Mouse (Mus musculus) embryo, embryonic 10.5 days (tissue): ENCODE results near the gene Vmn1r101.
"Not testable (repeated sequence)": the region's sequence is repeated elsewhere in the genome, so short reads cannot be mapped to it uniquely, and the experiment has no call there.

Experiments
- DNase-seq: peaks from one replicate; pipeline ENCODE4 v3.0.0-alpha.2; 2015; ENCODE audit warnings: low spot score

Vmn1r101 gene

DNA sequence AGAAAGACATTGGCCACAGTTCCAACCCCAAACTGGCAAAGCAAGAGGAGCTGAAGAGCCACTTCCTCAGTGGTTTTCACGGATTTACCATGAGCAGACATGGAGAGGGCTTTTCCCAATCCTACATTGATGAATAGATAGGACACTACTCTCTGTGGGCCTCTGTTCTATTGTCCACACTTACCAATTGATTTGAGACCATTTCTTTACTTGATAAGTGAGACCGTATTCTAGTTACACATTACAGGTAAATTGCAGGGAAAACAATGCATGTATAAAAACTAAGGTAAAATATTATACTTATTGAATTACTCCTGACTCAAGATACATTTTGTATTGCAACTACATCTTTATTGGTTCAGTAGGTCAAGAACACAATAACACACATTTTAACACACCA is at the start of gene Vmn1r101:
Gene Vmn1r101, minus strand, starts transcription at position 101 of the 400 bp plus-strand sequence.
- DNase-seq = not testable (repeated sequence)

DNA sequence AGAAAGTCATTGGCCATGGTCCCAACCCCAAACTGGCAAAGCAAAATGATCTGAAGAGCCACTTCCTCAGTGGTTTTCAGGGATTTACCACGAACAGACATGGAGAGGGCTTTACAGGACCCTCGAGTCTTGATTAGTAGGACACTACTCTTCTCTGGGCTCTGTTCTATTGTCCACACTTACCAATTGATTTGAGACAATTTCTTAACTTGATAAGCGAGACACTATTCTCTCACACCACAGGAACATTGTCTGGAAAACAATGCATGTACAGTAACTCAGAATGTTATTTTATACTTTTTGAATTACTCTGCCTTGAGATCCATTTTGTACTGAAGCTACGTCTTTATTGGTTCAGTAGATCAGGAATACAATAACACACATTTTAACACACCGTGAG is 32.4 kb upstream of the Vmn1r101 start, which contains the start of gene Gm10670:
Gene Gm10670, minus strand, starts transcription at position 101 of the 400 bp plus-strand sequence.
- DNase-seq = not testable (repeated sequence)

DNA sequence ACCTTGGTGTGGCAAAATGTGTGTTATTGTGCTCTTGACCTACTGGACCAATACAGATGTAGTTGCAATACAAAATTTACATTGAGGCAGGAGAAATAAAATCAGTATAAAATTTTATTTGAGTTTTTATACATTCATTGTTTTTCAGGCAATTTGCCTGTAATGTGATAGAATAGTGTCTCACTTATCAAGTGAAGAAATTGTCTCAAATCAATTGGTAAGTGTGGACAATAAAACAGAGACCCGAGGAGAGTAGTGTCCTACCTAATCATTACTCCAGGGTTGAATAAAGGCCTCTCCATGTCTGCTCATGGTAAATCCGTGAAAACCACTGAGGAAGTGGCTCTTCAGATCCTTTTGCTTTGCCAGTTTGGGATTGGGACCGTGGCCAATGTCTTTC is 24.8 kb downstream of the Vmn1r101 start, which contains the start of gene Vmn1r100:
Gene Vmn1r100, plus strand, starts transcription at position 301 of the 400 bp plus-strand sequence.
- not testable (repeated sequence) for DNase-seq
